Mouse (Mus musculus) right cerebral cortex, adult 18-20 months (tissue): ENCODE results near the gene 4930404H24Rik.
A peak's percentile ranks its signal among the peaks of the same experiment; 100 is the strongest.

Experiments used
- DNase-seq: peaks from one replicate; pipeline ENCODE4 v3.0.0; 2022; ENCODE audit warnings: mixed read lengths

Gene 4930404H24Rik

DNA sequence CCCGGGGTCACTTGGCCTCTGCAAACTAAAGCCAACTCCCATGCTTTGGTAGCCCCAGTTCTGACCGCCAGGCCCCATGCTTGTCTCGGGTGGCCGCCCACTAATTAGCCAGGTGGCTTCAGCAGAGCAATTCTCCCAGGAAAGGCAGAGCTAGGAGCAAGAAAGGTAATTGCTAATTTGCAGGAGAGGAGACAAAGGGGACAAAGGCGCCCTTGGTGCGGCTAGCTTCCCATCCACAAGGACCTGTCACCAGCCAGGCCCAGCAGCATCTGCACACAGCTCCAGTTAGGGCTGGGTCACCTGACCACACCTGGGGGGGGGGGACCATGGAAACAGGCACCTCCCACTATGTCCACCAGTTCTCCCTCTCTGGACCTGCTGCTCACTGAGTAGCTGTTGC, 19.0 kb downstream of the 4930404H24Rik start:
- DNase-seq, result no peak

GRCm38 (mm10) chr2:153512416-153513323, 20.1 kb downstream of the 4930404H24Rik start:
- no peak for DNase-seq

- DNase-seq, result no peak
Observed at GRCm38 (mm10) chr2:153513983-153514382, 21.4 kb downstream of the 4930404H24Rik start.

DNA sequence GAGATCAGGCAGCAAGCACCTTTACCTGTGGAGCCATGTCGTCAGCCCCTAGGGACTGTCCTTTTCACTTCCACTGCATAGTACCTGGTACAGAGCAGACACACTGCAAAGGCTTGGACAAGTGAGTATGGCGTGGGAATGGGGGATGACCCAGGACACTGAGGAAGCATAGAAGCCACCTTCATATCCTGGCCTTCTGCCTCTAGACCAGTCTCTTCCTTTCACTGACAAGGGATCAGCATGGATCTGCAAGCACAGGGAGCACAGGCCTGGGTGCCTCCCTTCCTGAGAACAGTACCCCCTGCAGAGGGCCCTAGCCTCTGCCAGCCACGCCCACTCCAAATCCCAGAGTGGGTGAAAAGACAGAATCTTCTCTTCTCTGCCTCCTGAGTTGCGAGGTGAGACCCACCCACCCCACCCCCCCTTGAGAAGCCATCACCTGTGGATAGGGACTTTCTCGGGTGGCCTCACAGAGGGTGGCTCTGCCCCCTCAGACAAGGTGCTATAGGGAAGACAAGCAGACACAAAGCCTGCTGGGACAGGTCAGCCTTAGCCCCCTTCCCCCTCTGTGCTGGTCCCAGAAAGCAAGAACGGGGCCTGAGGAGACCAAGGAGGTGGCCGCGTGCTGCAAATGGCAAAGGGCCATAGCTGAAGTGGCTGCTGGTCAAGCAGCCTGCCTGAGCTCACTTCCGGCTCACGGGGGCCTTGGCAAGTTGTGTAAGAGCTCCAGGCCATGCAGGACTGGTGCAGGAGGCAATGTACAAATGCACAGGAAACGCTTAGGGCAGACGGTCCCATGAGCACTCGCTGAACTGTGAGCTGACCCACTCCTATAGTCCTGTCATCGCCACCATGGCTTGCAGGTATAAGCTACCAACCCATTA, 22.1 kb downstream of the 4930404H24Rik start:
- DNase-seq, result no peak

GRCm38 (mm10) chr2:153515582-153515981, 23.0 kb downstream of the 4930404H24Rik start:
- DNase-seq, result no peak

- DNase-seq, result no peak
Observed at GRCm38 (mm10) chr2:153516961-153517360, 24.4 kb downstream of the 4930404H24Rik start.

DNA sequence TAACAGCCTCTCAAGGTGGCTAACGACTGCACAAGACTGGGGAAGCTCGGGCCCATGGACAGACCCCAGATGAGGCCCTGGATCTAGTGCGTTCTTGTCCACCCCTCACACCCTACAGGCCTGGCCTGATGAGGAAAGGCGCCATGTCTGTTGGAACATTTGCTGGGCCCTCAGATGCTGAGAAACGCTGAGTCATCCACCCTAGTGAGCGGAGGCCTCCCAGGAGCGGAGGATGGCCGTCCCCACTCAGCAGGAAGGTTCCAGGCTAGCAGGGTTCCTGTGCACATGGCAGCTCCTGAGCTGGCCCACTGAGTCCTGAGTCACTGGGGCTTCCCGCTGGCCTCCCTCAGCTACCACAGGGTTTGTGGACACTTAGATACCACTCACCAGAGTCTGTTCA, 27.5 kb downstream of the 4930404H24Rik start:
- DNase-seq, result no peak

- no peak for DNase-seq
Observed at GRCm38 (mm10) chr2:153522270-153522669, 29.7 kb downstream of the 4930404H24Rik start.

GRCm38 (mm10) chr2:153523143-153523542, 30.6 kb downstream of the 4930404H24Rik start:
- no peak for DNase-seq

DNA sequence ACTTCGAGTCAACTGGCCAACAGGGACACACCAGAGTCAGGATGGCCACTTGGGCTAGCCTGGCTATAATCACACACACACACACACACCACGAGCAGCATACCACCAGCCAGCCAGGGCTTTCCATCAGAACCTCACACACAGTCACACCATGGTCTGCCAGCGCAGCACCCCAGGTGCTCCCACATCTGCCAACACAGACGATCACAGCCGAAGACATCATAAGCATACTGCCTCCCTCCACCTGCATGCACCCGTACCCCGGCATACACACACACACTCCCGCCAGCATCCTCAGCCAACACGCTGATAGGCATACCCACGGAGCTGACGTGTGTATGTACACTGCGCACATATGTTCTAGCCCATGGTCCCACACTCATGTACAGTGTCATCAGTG, 31.1 kb downstream of the 4930404H24Rik start:
- no peak for DNase-seq

DNA sequence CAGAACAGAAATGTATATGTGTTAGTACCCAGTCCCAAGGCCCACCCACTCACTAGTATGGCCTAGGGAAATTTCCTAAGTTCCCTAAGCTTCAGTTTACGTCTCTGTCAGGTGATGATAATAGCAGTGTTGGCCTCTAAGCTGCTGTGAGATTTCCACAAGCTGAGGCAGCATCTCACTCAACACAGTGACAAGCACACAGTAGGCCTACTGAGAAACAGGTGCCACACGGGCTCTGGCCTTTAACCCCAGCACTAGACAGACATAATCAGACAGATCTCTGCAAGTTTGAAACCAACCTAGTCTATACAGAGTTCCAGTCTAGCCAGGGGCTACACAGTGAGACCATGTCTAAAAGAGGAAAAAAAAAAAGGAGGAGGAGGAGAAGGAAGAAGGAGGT, 32.1 kb downstream of the 4930404H24Rik start:
- no peak for DNase-seq

GRCm38 (mm10) chr2:153525906-153526311, 33.3 kb downstream of the 4930404H24Rik start:
- DNase-seq, result no peak

GRCm38 (mm10) chr2:153526850-153527530, 34.4 kb downstream of the 4930404H24Rik start:
- DNase-seq, result no peak

- no peak for DNase-seq
Observed at GRCm38 (mm10) chr2:153527580-153528531, 35.3 kb downstream of the 4930404H24Rik start.

- no peak for DNase-seq
Observed at GRCm38 (mm10) chr2:153528571-153529364, 36.2 kb downstream of the 4930404H24Rik start.

- peak; percentile 52 for DNase-seq
Observed at GRCm38 (mm10) chr2:153529365-153529781, 36.8 kb downstream of the 4930404H24Rik start.

DNA sequence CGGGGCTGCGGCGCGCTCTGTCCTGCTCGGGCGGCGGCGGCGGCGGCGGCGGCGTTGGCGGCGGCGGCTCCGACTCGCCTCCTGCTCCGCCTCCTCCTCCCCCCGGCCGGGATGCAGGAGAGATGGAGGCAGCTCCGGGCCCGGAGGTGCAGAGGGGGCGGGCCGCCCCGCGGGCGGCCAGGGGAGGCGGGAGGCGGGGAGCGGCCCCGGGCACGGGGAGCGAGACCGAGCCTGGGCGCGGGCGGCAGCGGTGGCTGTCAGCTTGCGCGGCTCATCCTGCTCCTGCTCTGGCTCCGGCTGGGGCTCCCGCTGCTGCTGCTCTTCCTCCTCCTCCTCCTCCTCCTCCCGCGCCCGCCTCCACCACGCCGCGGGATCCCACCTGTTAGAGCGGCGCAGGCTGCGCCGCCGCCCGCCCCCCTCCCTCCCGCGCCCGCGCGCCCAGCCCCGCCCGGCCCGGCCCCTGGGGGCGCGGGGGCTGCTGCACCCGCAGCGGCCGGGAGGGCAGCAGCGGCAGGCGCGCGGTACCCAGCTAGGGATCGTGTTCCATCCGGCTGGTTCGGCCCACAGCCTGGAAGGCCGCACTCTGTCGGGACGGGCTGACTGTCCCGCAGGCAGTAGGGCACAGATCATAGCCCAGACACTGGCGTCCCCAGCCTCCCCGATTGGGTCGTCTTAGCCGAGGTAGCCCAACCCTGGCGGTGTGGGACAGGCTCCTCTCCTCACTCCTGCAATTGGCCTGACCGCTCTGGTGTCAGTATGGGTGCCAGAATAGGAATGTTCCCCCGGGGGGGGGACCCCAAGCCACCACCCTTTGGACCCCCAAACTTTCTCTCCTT, 37.6 kb downstream of the 4930404H24Rik start, which contains the start of gene Nol4l:
TSS of gene Nol4l (minus strand) at position 41 of the 836 bp plus-strand sequence.
- peak; percentile 49 for DNase-seq

DNA sequence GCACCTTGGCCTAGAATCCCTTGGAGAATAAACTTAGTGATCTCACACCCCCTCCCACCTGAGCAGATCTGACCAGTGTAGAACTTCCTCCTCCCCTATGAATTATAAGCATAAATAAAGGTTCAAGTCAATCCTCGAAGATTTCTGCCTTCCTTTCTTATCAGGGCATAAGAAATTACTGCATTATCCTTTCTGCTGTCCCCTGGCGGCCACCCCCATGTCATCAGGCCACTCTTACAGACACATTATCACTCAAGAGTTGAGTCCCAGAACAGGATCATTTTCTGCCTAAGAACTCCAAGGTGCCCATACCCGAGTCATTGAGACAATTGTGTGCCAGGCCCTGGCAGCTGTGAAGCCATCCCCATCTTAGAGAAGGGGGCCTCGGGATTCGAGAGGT, 38.4 kb downstream of the 4930404H24Rik start:
- DNase-seq, result no peak

DNA sequence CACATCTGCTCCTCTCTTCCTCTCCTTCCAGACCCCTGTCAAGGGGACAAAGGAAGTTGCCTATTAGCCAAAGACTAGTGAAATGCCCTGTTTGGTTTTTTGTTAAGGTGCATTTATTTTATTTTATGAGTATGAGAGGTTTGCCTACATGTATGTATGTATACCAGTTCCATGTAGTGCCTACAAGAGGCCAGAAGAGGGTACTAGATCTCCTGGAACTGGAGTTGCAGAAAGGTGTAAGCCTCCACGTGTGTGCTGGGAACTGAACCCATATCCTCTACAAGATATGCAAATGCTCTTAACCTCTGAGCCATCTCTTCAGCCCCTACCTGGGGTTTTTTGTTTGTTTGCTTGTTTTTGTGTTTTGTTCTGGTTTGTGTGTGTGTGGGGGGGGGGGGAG, 41.4 kb downstream of the 4930404H24Rik start:
- DNase-seq, result no peak

GRCm38 (mm10) chr2:153538898-153539297, 46.3 kb downstream of the 4930404H24Rik start:
- no peak for DNase-seq
